Mouse (Mus musculus): ENCODE data around the gene Pabpc5.

Pabpc5 gene

GRCm38 (mm10) chrX:119927081-119927571 is at the start of gene Pabpc5:
Gene Pabpc5, plus strand, starts transcription at chrX:119927196.
- in situ Hi-C loops (cut with MboI, MseI), result no loop called here

GRCm38 (mm10) chrX:119886957-119887593 is 39.9 kb upstream of the Pabpc5 start:
- in situ Hi-C loops (cut with MboI, MseI), result no loop called here

- in situ Hi-C loops (cut with MboI, MseI), result no loop called here
Measured at GRCm38 (mm10) chrX:119888326-119888920, 38.6 kb upstream of the Pabpc5 start.

GRCm38 (mm10) chrX:119927852-119928251 is 856 bp downstream of the Pabpc5 start:
- in situ Hi-C loops (cut with MboI, MseI), result no loop called here

All from T-helper 1 cell (primary cell).